Mouse (Mus musculus) cerebellum, postnatal 4 days (tissue): ENCODE measurements around the gene Ghrhr.

Experiments used
- DNase-seq, 2 experiments: peaks; one replicate each; pipeline ENCODE4 v3.0.0; 2022; ENCODE audit warnings: low spot score in 2 of 2, mixed read lengths in 1 of 2

The Ghrhr gene

DNA sequence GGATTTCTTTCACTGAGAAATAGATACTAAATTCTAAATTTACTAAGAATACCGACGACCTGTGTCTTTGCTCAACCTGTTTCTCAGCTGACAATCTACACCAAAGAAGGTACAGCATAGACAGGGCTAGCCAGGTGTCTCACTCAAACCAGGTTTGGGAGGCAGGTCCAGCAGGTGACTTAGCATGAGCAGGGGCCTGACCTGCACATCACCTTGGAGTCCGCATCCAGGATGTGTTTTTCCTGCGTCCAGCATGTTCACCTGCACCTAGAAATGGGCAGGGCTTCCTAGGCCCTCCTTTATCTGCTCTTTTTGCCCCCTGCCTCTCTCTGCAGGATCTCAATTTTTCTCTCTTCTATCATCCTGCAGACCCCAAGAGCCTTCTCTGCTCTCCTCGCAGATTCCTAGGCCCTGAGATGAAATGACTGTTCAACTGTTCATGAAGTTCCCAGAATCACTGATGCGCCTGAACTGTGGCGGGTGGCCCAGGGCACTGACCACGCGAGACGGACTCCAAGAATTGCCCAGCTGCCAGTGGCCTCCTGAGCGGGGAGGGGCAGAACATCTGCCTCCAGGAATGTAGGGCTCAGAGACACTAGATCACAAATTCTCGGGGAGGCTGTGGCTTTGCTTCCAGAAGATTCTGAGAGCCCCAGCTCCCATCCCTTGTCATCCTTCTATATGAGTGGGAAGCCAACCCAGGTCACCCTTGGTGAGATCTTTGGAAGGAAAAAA, 22.2 kb upstream of the Ghrhr start:
- DNase-seq = no peak

- no peak for DNase-seq
Observed at GRCm38 (mm10) chr6:55354456-55355117, 21.5 kb upstream of the Ghrhr start.

- no peak for DNase-seq
Observed at GRCm38 (mm10) chr6:55355575-55355974, 20.5 kb upstream of the Ghrhr start.

- DNase-seq = no peak
Observed at GRCm38 (mm10) chr6:55356017-55356703, 19.9 kb upstream of the Ghrhr start.

GRCm38 (mm10) chr6:55356976-55357635, 19.0 kb upstream of the Ghrhr start:
- no peak for DNase-seq

- no peak for DNase-seq
Observed at GRCm38 (mm10) chr6:55357636-55358031, 18.5 kb upstream of the Ghrhr start.

DNA sequence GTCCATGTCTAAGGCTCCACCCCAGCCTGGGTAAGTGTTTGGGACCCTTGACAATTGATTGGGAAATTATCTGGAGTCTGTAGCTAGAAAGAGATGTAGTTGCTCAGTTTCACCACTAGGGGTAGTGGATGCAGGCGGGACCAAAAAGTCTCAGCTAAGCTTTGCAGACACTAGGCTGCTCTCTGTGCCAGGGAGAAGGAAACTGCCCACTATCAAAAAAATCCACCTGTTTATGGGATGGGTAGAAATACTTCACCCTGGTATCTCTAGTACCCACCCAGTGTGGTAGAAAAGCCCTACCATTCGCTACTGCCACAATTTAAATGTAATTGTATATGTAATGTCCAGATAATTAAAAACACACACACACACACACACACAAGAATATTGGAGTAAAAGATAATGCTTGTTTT, 17.4 kb upstream of the Ghrhr start:
- DNase-seq = no peak

DNA sequence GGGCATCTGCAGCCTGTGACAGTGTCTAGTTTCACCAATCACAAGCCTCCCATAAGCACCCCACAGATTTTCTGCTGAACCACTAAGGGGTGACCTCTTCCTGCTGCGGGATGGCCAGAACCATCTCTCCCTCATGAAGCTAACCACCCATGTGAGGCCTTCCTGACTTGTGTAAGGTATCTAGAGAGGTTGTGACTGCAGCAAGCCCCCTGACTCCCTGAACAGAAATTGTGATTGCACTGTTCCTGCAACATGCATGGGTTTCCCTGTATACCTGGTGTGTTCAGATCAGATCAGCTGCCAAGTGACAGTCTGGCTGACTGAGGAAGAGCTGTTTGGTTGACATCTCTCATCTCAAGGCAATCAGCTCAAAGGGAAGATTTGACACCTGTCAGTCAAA, 13.4 kb upstream of the Ghrhr start:
- no peak for DNase-seq

DNA sequence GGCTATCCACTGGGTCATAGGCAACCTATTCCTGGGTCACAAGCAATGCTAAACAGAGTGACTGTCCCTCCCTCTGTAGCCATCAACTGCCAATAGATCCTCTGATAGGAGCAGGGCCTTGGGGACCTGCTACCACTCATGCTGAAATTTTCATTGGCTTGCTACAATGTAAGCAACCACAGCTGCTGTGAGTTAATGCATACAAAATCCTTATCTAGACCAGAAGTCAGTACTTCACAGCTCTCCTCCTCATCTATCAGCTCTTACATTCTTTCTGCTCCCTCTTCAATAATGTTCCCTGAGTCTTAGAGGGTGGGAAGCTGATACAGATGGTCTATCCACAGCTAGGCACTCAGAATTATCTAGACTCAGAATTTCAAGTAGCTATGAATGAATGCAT, 9.0 kb upstream of the Ghrhr start:
- DNase-seq = no peak

DNA sequence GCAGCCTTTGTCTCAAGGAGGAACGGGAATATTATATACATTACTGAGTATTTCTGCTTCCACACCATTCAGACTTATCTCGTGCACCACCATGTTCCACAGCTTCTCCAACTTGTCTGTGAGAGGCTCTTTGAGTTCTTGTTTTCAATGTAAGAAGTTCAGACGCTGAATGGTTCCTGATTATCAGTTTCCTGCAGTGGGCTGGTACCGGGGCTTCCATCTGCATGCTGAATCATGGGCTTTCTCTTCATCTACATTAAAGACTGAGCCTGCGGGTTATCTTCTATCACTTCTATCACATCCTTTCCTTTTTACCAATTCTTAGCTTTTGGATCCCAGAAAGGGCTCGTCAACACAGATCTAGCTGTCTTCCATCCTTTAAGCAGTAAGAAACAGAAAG, 5.3 kb upstream of the Ghrhr start:
- DNase-seq = no peak

DNA sequence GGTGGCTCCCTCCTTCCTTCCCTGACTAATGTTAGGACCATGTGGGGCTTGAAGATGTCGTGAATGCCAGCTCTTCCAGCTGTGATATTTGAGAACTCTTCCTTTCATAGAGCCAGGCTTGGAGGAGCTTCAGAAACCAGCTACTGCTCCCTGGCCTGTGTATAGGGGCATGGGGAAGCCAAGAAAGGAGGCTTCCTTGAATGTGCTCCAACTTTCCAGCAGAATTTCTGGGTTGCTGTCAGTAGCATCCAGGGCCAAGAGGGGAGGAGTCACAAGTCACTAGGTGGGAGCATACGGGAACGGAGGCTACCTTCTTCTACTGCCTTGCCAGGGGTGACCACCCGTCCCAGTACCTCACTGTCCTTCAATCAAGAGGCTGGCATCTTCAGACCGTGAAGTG, 416 bp downstream of the Ghrhr start:
- no peak for DNase-seq

DNA sequence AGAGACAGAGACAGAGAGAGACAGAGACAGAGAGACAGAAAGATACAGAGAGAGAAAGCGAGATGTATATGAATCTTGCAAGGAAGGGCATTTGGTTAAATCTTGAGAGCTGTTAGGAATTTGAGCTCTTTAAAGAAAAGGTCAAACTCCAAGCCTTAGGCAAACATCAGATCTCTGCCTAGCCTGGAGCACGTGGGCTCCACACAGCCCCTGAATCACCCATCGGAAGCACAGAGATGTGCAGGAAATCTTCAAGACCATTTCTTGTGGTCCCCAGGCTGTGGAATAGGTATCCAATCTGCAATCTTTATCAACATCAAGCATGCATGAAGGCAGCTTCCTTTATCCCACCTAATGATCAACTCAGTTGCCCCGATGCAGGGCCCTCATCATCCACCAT, 1.4 kb downstream of the Ghrhr start:
- DNase-seq = no peak

DNA sequence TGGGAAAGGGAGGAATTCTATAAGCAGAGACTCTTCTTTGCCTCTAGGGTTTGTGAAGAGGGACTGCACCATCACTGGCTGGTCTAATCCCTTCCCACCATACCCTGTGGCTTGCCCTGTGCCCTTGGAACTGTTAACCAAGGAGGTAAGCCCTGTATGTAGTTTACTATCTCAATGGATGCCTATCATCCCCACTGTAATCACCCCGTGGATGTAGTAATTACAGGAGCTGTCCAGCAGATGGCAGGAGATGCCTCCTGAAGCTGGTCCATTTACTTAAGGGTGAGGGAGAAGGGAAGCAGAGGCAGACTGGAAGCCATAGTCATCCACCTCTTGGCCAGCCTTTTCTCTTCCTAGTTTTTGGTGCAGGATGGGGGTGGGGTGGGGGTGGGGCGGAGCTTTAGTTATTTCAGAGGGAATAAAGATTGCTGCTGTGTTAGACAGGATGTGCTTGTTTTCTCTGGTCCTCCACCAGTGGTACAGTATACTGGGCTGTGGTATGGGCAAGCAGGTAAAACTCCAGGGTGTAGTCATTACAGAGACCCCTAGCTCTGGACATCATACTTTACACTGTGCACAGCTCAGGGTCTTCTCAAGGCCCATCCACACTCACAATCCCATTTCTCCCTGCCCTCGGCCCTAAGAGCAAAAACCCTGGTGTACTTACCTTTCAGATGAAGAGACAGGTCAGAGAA, 3.7 kb downstream of the Ghrhr start:
- DNase-seq = peak in 1 of 2 experiments; percentile 68

GRCm38 (mm10) chr6:55381966-55382365, 5.9 kb downstream of the Ghrhr start:
- no peak for DNase-seq

DNA sequence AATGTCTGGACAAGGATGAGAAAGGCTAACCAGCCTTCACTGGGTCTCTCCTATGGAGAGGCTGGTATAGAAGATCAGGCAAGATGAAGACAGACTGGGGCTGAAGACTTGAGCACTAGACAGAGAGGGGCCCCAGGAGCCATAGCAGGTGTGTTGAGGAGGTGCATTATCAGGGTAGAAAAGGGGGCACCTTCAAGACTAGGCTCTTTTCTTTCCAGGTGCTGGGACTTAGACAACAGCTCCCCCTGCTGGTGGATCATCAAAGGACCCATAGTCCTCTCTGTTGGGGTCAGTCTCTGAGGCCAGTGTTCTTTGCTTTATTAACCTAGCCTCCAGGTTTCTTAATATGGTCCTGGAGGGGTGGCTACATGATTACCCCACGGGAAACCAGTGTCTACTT, 7.8 kb downstream of the Ghrhr start:
- peak in 1 of 2 experiments; percentile 64 for DNase-seq

DNA sequence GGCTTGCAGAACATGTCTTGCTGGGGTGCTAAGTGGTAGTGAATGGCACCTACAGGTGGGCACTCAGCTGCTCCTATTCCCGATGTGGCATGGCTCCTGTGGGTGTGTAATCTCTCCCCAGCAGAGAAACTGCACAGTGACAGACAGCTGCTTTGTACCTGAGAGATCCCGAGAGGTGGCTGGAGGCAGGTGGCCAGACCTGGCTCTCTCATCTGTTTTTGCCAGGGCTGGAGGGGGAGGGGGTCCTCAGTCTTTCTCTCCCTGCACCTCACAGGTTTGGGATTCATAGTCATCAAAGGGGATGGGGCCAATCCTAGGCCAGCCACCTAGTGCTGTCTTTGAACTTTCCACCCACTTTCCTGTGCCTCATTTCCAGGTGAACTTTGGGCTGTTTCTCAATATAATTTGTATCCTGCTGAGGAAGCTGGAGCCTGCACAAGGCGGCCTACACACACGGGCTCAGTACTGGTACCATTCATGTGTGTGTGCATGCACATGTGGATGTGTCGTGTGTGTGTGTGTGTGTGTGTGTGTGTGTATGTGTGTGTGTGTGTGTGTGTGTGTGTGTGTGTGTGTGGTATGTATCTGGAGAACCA, 8.4 kb downstream of the Ghrhr start:
- no peak for DNase-seq

GRCm38 (mm10) chr6:55388546-55389169, 12.6 kb downstream of the Ghrhr start:
- no peak for DNase-seq

- no peak for DNase-seq
Observed at GRCm38 (mm10) chr6:55389321-55389720, 13.2 kb downstream of the Ghrhr start.

- DNase-seq = no peak
Observed at GRCm38 (mm10) chr6:55391814-55392213, 15.7 kb downstream of the Ghrhr start.

DNA sequence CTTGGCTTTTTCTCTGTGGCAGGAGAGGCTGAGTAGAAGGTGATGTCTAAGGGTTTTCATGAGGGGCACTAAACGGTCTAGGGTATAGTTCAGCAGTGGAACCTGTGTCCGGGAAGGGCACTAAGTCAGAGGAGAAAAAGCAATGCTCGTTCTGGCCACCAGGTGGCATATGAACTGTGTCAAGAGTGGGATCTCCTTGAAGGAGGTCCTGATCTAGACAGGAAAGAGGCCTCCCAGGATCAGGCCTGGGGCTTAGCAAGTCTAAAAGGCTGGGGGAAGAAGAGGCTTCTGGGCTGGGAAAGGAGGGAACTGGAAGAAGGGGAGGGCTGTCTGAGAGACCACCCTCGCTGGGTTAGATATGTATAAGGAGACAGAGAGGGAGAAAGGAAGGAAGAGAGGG, 16.4 kb downstream of the Ghrhr start:
- DNase-seq = peak; percentile 82 to 91

- peak in 1 of 2 experiments; percentile 74 for DNase-seq
Observed at GRCm38 (mm10) chr6:55394854-55395253, 18.8 kb downstream of the Ghrhr start.
